Mouse (Mus musculus) embryonic facial prominence, embryonic 10.5 days (tissue): ENCODE results near the gene Tmem235. TPM values are rescaled to one million over a fixed set of nuclear protein-coding genes. Genes with fewer than 3 reads are reported as not detected.

ENCODE experiments used
- DNase-seq: peaks from one replicate; pipeline ENCODE4 v3.0.0-alpha.2; 2017; ENCODE audit warnings: low spot score
- H3K27ac ChIP-seq: fragments of 300-500 bp; sonication (generic); replicated peaks from 2 replicates; pipeline ENCODE4 v1.5.1; 2016; ENCODE audit warnings: mild to moderate bottlenecking
- H3K27me3 ChIP-seq: fragments of 300-500 bp; sonication (generic); replicated peaks from 2 replicates; pipeline ENCODE4 v1.6.1; 2016; ENCODE audit warnings: low read depth, mild to moderate bottlenecking; ENCODE audit not compliant: poor library complexity, severe bottlenecking
- H3K36me3 ChIP-seq: fragments of 300-500 bp; sonication (generic); replicated peaks from 2 replicates; pipeline ENCODE4 v1.6.1; 2016; ENCODE audit warnings: mild to moderate bottlenecking, moderate library complexity
- H3K4me1 ChIP-seq: fragments of 300-500 bp; sonication (generic); 2 replicates; pipeline ENCODE4 v1.6.1; 2016
- H3K4me3 ChIP-seq: fragments of 300-500 bp; sonication (generic); 2 replicates; pipeline ENCODE4 v1.5.1; 2016; ENCODE audit warnings: mild to moderate bottlenecking, moderate library complexity
- H3K9me3 ChIP-seq: fragments of 300-500 bp; sonication (generic); 2 replicates; pipeline ENCODE4 v1.6.1; 2016; ENCODE audit warnings: mild to moderate bottlenecking
- WGBS: fragments of 180-500 bp; shearing (Covaris S2); methylation state at CpG from one replicate; pipeline ENCODE4 v1.1.7; 2016; 5-methylcytosine and 5-hydroxymethylcytosine counted together
- polyA plus RNA-seq: library from polyadenylated mRNA; unstranded; fragments of >200 nt; fragmentation: Nextera tagmentation; extraction: Ambion mirVana; gene quantifications from 2 replicates; pipeline ENCODE4 v1.2.1, GENCODE M21; 2016

The Tmem235 gene
- polyA plus RNA-seq, 1 experiment from 2014 or later: not detected

- Histone ChIP-seq H3K36me3 (no peaks in the 10 kb centered on the region), H3K4me1 (peaks cover 21% of the 10 kb centered on the region), H3K27ac (no peak overlapping the region), H3K27me3 (no peaks in the 10 kb centered on the region), H3K9me3 (no peaks in the 10 kb centered on the region), H3K4me3 (no peak overlapping the region)
- DNase-seq: no peak
- 92% methylated on average over 1 of the region's 1 CpGs for WGBS
Observed at GRCm38 (mm10) chr11:117839021-117839420, 21.5 kb upstream of the Tmem235 start.

- Histone ChIP-seq H3K27me3 (no peaks in the 10 kb centered on the region), H3K4me1 (peaks cover 24% of the 10 kb centered on the region), H3K27ac (no peak overlapping the region), H3K4me3 (no peak overlapping the region), H3K36me3 (no peaks in the 10 kb centered on the region), H3K9me3 (no peaks in the 10 kb centered on the region)
- WGBS: 58% methylated on average over 1 of the region's 1 CpGs
- no peak for DNase-seq
Observed at GRCm38 (mm10) chr11:117840910-117841309, 19.6 kb upstream of the Tmem235 start.

GRCm38 (mm10) chr11:117843434-117843833, 17.1 kb upstream of the Tmem235 start:
- H3K4me1 ChIP-seq: peaks cover 27% of the 10 kb centered on the region
- no peak overlapping the region for H3K27ac ChIP-seq
- H3K9me3 ChIP-seq: no peaks in the 10 kb centered on the region
- no peak overlapping the region for H3K4me3 ChIP-seq
- no peak for DNase-seq
- no peaks in the 10 kb centered on the region for H3K27me3 ChIP-seq
- 85% methylated on average over 2 of the region's 2 CpGs for WGBS
- H3K36me3 ChIP-seq: no peaks in the 10 kb centered on the region

GRCm38 (mm10) chr11:117844997-117845396, 15.6 kb upstream of the Tmem235 start:
- Histone ChIP-seq H3K36me3 (no peaks in the 10 kb centered on the region), H3K27me3 (no peaks in the 10 kb centered on the region), H3K27ac (no peak overlapping the region), H3K9me3 (no peaks in the 10 kb centered on the region), H3K4me1 (peaks cover 31% of the 10 kb centered on the region), H3K4me3 (no peak overlapping the region)
- DNase-seq: no peak
- WGBS: 74% methylated on average over 2 of the region's 2 CpGs

- peaks cover 37% of the 10 kb centered on the region for H3K4me1 ChIP-seq
- H3K36me3 ChIP-seq: peaks cover 4% of the 10 kb centered on the region
- WGBS: 89% methylated on average over 2 of the region's 2 CpGs
- no peak overlapping the region for H3K4me3 ChIP-seq
- H3K27me3 ChIP-seq: no peaks in the 10 kb centered on the region
- H3K27ac ChIP-seq: no peak overlapping the region
- no peaks in the 10 kb centered on the region for H3K9me3 ChIP-seq
- no peak for DNase-seq
Observed at GRCm38 (mm10) chr11:117845651-117846050, 14.9 kb upstream of the Tmem235 start.

- Histone ChIP-seq H3K27me3 (no peaks in the 10 kb centered on the region), H3K4me3 (no peak overlapping the region), H3K36me3 (peaks cover 13% of the 10 kb centered on the region), H3K27ac (no peak overlapping the region), H3K4me1 (peaks cover 40% of the 10 kb centered on the region), H3K9me3 (no peaks in the 10 kb centered on the region)
- 59% methylated on average over 5 of the region's 5 CpGs for WGBS
- DNase-seq: no peak
Observed at GRCm38 (mm10) chr11:117846640-117847039, 13.9 kb upstream of the Tmem235 start.

- peak overlapping the region; percentile 94 for H3K27ac ChIP-seq
- no peak for DNase-seq
- no peaks in the 10 kb centered on the region for H3K27me3 ChIP-seq
- peak overlapping the region; percentile 82 for H3K4me3 ChIP-seq
- peaks cover 40% of the 10 kb centered on the region for H3K4me1 ChIP-seq
- WGBS: 84% methylated on average over 7 of the region's 7 CpGs
- no peaks in the 10 kb centered on the region for H3K9me3 ChIP-seq
- H3K36me3 ChIP-seq: peaks cover 24% of the 10 kb centered on the region
Observed at GRCm38 (mm10) chr11:117847593-117848215, 12.8 kb upstream of the Tmem235 start.

GRCm38 (mm10) chr11:117848271-117848984, 12.1 kb upstream of the Tmem235 start:
- Histone ChIP-seq H3K36me3 (peaks cover 31% of the 10 kb centered on the region), H3K4me1 (peaks cover 40% of the 10 kb centered on the region), H3K9me3 (no peaks in the 10 kb centered on the region), H3K4me3 (peak overlapping the region; percentile 82), H3K27me3 (no peaks in the 10 kb centered on the region), H3K27ac (peak overlapping the region; percentile 94)
- 10% methylated on average over 19 of the region's 19 CpGs for WGBS
- no peak for DNase-seq

GRCm38 (mm10) chr11:117848985-117849671, 11.4 kb upstream of the Tmem235 start, which contains the start of gene Birc5:
Gene Birc5 (plus strand): TSS chr11:117849251.
- Histone ChIP-seq H3K27ac (peak within 1 kb of the TSS; percentile 94), H3K27me3 (no peaks in the 10 kb centered on the region), H3K4me1 (peaks cover 40% of the 10 kb centered on the region), H3K36me3 (peaks cover 38% of the 10 kb centered on the region), H3K4me3 (peak within 1 kb of the TSS; percentile 82), H3K9me3 (no peaks in the 10 kb centered on the region)
- DNase-seq: peak; percentile 98
- WGBS: under 1% methylated on average over 51 of the region's 51 CpGs

GRCm38 (mm10) chr11:117852875-117853274, 7.7 kb upstream of the Tmem235 start:
- H3K4me3 ChIP-seq: no peak overlapping the region
- H3K27ac ChIP-seq: no peak overlapping the region
- no peaks in the 10 kb centered on the region for H3K9me3 ChIP-seq
- peaks cover 74% of the 10 kb centered on the region for H3K36me3 ChIP-seq
- WGBS: 90% methylated on average over 3 of the region's 3 CpGs
- H3K27me3 ChIP-seq: no peaks in the 10 kb centered on the region; the same call in 1 of the 2 replicates
- peaks cover 25% of the 10 kb centered on the region for H3K4me1 ChIP-seq
- DNase-seq: no peak

- Histone ChIP-seq H3K27me3 (peaks cover 12% of the 10 kb centered on the region), H3K9me3 (no peaks in the 10 kb centered on the region), H3K27ac (no peak overlapping the region), H3K4me3 (no peak overlapping the region), H3K36me3 (peaks cover 84% of the 10 kb centered on the region), H3K4me1 (peaks cover 19% of the 10 kb centered on the region)
- WGBS: 90% methylated on average over 9 of the region's 9 CpGs
- no peak for DNase-seq
Observed at GRCm38 (mm10) chr11:117854241-117854640, 6.3 kb upstream of the Tmem235 start.

- Histone ChIP-seq H3K27me3 (peaks cover 23% of the 10 kb centered on the region), H3K4me3 (no peak overlapping the region), H3K9me3 (no peaks in the 10 kb centered on the region), H3K27ac (no peak overlapping the region), H3K36me3 (peaks cover 82% of the 10 kb centered on the region), H3K4me1 (peaks cover 20% of the 10 kb centered on the region)
- 93% methylated on average over 5 of the region's 5 CpGs for WGBS
- no peak for DNase-seq
Observed at GRCm38 (mm10) chr11:117855360-117855759, 5.2 kb upstream of the Tmem235 start.
